Mouse (Mus musculus): ENCODE measurements around the gene Ispd. TPM values are rescaled to one million over a fixed set of nuclear protein-coding genes. Genes with fewer than 3 reads are reported as not detected.

Ispd gene
- total RNA-seq, 2 experiments from 2014 or later: 9.3 to 9.5 TPM

DNA sequence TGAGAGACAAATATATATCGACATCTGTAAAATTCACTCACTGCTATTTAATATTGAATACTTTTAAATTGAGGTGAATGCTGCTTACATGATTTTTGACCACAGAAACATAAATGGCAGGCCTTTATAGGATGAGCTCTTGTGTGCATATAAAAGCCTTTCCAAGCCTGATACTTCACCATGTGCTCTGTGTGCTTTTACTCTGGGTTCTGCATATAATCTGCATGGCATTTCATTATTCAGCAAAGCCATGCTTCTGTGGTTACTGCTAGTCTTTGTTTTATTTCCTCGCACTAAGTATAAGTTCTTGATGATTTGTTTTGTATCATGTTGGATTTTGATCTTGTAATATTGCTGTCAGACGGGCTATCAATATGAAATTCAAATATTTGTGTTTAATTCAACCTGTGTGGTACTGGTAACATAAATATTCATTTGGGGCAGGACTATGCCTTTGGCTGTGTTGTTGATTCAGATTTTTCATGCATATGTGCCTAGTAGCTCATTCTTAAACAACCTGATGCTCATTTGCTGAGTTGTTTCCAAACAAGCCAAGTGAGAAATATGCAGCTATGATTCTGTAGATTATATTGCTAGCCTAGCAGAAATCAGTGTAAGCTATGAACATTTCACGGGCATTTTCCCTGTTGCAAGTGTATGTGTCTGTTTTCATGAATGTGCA lies 189.3 kb downstream of the Ispd start:
- no peak for DNase-seq

DNA sequence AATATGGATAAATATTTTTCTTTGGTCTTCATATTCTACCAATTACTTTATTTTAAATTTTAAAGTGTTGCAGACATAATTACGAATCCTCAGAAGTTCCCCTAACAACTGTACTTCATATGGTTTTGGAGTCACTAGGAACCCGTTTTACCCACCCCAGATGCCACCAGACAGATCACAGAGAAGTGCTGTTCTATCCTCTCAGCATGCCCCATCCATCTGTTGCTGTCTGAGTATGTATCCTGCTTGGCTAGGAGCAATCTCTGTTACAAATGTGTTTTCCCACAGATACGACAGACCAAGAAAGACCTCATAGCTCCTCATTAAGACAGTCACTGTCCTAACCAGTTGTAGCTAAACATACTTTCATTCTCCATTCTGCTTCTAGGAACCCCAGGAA lies 203.6 kb downstream of the Ispd start:
- DNase-seq: no peak

DNA sequence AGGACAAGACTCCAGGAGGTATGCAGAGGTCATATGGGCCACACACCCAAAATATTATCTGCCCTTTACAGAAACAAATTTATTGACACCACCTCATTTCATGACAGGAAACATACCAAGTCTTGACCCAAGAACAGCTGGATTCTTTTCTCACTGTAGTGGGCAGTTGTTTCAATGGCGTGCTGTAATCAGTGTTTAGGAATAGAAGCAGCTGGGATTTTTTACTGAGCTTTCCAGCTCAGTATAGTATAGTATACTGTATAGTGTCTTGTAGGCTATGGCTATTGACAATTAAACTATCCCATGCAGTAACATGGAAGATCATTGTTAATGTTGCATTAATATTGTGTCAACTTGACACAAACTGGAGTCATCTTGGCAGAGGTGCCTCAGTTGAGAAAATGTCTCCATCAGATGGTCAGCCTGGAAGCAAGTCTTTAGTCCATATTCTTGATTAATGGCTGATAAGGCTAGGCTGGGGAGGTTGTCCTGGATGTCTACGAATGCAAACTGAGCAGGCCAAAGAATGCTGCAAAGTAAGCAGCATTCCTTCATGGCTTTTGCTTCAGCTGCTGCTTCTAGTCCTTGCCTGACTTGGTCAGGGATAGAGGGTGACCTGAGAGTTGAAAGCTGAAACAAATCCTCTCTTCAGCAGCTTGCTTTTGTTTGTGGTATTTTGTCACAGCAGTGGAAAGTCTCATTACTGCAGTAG lies 216.4 kb downstream of the Ispd start:
- DNase-seq: no peak

DNA sequence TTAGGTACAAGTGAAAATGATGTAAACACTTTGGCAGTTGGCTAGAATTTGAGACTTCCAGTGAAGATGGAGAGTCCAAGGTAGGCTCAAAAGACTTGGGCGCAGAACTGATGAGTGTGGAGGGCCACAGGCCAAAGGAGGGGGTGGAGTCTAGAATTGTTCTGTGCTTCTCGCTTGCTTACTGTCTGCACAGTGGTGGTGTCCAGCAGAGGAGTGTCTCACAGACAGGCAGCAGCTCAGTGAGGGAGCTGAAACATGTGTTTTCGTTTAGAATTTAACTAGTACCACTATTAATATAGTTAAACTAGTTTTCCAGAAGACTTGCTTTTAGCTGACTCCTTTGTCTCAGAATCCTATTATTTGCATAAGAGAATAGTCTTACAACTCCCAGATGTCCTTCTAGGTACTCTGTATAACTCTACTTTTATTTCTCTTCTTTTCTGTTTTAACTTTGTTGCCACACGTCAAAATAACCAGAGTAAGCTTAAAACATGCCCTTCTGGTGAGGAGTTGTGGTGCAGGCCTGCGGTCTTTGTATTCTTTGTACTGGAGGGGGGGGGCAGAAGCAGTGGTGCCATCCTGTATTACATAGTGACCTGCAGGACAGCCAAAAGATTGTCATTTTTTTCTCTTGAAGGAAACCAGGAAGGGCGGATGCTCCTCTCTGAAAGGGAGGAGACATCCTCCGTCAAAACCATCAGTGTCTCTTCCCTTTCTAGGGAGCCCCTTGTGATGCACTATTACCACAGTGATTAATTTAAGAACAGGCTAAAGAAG lies 240.9 kb downstream of the Ispd start:
- no peak for DNase-seq

DNA sequence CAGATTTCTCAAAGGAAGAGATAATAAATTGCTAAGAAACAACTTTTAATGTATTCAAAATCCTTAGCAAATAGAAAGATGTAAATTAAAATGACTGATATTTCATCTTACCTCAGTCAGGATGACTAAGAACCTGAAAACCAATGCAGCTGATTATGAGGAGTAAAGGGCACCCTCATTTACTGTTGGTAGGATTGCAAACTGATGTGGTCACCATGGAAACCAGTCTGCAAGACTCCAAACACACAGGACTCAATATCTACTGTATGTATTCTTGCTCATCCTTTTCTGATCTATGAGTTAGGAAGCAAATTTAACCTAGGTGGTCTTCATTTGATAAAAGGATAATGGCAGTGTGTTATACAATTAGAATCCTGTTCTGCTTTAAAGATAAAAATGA lies 246.0 kb downstream of the Ispd start:
- DNase-seq: no peak

DNA sequence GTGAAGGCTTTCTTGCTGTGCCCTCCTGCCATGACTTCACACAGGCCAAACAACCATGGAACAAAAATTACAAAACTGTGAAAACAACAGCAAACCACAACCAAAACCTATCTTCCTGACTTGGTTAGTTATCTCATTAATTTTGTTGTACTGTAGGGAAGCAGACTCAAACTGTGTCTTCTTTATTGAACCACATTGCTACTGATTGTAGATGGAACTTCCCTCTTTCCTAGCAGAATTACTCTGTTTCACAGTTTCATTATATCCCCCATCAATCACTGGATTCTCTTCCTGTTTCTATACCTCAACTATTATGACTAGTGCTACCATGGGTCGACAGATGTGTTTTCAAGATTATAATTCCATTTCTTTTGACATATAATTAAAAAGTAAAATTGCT lies 251.2 kb downstream of the Ispd start:
- DNase-seq: no peak

DNA sequence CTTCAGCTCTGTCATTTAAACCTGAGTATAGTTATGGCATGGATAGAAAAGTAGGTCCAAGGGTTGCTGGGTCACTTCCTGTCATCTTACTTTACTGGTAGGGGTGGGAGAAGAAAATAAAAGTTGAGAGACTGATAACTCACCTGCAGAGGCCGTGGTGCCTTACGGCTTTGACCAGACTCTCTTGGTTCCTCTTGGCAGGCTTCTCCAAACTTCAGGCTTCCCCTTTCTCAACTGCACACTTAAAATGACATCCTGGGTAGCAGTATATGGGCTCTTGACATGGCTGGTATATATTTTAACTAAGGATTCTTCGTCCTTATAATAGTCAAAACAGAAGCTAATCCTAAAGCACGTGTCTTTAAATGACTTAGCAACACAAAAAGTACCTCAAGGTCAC lies 266.3 kb downstream of the Ispd start:
- DNase-seq: no peak

DNA sequence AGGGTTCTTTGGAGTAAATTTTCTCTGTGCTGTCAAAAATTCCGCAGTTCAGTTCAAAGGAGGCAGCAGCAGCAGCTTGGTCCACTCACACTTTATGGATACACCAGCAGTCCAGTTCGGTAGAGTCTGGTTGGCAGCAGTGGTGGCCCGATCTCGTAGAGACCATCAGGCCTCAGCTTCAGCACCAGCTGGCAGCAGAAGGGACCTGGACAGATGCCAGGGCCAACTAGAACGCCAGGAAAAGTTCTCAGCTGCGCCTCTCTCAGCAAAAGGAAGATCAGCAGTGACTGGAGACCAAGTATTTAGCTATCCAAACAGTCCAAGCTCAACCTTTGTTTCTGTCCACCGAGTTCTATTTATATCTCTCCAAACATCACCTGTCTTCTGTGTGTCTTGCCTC lies 281.2 kb downstream of the Ispd start:
- peak; percentile 46 for DNase-seq

DNA sequence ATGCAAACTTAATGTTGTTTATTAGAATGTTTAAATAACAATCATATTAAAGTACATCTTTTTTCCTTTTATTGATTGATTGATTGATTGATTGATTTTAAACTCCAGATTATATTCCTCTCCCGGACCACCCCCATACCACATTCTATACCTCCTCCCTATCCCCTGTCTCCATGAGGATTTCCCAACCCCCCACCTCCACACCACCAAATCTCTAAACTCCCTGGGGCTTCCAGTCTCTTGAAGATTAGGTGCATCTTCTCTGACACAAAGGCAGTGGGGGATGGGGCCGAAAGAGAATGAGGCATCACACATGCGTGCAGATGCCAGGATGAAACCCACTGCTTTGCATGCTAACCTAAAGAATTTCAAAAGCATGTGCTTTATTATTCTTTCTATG lies 283.5 kb downstream of the Ispd start:
- no peak for DNase-seq

DNA sequence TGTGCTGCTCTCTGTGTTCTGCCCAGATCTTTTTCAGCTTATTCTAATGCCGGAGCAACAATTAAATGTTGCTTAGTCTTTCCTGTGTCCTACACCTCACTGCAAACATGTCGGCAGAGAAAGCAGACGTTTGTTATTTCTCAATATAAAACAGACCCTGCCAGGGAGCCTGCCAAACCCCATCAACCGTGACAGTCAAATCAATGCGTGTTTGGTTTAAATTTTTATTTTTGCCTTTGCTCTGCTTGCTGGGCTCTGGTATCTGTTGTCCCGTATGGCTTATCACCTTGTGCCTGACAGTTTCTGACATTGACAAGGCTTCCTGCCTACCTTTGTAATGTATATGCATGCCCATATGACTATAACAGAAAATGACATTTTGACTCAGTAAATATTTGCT lies 285.5 kb downstream of the Ispd start:
- DNase-seq: no peak

DNA sequence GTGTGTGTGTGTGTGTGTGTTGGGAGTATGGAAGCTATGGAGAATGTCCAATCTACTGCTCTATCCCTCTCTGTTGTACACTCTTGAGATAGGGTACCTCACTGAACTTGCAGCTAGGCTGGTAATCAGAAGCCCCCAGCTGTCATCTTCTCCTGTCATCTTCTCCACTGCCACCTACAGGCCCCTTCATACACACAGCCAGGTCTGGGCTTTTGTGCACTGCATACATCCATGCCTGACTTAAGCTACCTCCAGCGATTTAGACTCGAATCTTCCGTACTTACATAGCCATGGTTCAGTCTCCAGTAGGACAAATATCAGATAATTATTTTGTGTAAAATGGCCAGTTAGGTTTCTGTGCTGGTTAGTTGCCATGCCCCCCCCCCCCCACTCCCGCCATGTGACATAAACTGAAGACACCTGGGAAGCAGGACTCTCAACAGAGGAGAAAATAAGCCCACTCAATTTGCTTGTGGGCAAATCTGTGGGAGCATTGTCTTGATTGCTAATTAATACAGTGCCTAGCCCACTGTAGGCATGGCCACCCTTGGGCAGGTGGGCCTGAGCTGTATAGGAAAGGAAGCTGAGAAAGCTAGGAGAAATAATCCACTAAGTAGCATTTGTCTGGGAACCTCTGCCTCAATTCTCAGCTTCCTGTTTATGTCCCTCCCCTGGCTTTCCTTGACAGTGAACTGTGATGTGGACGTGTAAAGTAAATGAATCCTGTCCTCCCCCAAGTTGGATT lies 289.1 kb downstream of the Ispd start:
- DNase-seq: no peak

DNA sequence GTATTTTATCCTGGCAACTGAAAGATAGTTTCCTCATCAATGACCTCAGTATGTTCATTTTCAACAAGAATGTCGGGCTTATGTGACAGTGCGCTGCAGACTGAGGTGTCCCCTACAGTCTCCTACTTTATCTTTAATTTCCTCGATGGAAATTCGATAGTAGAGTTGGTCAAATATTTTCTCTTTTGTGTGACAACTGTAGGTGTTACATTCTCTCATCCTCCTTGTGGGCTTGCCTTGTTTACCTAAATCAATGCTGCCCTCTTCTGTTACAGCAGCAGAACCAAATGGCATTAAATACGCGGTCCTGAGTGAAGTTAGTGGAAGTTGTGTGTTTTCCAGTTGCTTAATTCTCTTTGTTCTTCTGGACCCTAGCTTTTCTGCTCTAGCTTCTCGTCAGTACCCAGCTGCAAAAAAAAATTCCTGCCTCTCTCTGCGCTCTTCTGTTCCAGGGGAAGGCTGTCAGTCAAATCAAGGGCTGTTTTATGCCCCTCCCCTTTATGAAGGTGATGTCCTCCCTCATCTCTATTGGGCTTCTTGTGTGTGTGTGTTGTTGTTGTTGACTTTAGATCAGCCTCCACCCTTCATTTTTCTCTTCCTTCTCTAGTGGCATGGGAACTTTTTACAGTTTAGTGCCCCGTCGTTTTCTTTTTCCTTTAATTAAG lies 289.8 kb downstream of the Ispd start:
- DNase-seq: peak; percentile 18

DNA sequence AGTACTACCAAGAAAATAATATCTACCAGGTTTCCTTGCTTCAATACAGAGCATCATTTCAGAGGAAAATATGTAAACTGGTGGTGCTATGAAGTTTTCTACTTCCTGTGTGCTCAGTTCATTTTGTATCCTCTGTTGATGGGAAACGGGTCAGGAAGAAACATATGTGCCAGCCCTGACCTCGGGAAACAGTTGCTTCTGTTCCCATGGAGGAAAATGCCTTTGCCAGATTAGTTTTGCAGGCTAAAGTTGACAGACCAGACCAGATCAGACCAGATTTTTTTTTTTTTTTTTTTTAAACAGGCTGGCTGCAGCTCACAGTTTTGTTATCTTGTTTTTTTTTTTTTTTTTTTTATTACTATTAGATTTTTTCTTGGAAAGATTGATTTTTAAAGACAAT lies 293.2 kb downstream of the Ispd start:
- DNase-seq: no peak

DNA sequence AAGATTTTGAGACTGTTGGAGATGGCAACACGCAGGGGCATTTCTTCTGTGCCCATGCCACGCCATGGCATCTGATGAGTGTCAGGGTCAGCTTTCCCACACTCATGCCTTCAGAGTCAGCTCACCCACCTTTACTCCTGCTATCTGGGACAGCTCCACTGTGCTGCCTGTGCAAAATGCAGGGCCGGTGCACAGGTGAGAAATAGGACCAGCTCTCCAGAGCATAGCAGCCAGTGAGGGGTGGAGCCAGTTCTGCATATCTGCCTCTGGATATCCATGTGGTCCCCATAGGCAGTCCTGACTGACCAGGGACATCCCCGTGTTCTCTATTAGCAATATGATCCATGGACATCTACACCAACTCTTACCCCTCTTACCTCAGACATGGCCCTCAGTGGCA lies 297.0 kb downstream of the Ispd start:
- no peak for DNase-seq

DNA sequence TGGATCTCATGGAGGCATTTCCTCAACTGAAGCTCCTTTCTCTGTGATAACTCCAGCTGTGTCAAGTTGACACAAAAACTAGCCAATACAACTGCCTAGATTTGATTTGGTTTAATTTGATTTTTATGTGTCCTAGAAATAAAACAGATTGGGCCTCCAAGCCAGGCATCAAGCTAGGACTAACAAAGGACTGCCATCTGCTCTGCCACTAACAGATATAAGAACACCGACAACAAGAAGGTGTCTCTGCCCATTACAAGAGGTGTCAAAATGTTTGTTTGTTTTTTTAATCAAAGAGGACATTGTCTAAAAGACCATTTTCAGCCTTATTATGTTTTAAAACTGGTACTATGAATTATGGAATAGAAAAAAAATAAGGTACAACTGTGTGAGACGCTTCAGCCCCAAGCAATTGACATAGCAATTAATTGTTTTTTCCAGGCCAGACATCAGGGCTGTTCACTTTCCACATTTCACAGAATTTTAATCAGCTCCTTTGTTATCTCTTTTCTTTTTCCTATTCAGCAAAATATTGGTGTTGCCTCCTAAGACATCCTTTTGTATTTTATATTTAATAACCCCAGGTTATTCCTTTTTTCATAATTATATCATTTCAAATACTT lies 299.7 kb downstream of the Ispd start:
- DNase-seq: no peak

DNA sequence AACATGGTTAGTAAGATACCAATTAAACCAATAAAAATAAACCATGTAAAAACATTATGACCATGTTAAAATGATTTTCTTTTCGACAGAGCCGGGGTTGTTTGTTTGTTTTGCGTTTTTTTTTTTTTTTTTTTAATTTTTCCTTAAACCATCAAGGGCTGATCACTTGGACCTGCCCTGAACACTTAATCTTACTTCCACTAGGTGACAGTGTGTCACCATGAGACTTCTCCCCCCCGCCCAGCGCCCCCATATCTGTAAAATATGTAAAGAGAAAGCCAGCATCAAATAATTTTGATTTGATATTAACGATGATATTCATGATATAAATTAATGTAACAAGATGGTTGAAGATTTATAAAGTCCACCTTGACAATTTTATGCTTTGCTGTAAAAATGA lies 300.5 kb downstream of the Ispd start:
- no peak for DNase-seq

DNA sequence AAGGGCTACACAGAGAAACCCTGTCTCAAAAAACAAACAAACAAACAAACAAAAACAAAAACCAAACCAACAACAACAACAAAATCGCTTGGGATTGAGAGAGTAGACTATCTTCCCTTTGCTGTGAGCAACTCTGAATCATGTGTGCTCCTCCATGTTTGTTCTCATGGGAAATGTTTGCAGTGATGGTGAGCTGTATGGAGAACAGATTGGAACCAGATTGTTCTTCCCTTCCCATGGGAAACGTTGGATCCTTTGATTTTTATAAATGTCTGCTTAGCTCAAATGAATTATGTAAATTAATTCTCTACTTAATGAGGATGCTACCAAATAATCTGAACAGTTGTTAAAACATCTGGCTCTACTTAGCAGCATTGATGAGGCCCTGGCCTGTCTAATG lies 312.8 kb downstream of the Ispd start:
- DNase-seq: no peak

DNA sequence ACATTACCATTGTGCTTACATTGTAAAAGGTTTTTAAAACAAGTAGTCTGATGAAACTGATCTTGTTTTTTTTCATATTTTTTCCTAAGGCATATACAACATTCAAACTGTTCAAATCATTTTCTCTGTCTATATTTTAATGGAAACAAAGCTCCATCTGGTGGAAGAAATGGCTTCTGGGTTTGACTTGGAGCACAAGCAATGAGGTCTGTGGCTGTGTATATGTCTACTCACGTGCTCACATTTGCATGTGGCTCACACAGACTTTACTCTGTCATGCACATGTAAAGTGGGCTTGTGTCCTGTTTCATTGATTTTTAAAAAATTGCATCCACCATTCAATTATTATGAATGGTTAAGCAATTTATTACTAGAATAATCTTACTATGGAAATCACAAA lies 323.1 kb downstream of the Ispd start:
- no peak for DNase-seq

DNA sequence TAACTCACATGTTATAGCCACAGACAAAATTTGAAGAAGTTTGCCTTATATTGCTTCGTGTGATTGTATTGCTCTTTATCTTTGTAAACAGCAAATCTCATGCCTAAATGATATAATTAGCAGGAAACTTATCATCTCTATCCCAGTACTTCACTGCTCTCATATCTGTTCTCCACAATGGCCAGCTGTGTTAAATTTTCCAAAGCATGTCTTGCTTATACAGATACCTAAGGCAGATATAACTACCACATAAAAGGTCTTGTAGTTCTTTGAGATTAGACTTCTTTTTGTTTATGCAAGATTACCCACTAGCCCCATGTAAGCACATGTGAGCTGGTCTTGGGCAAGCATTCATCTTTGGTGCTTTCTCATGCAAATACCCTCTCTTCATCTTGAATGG lies 327.6 kb downstream of the Ispd start:
- DNase-seq: no peak

DNA sequence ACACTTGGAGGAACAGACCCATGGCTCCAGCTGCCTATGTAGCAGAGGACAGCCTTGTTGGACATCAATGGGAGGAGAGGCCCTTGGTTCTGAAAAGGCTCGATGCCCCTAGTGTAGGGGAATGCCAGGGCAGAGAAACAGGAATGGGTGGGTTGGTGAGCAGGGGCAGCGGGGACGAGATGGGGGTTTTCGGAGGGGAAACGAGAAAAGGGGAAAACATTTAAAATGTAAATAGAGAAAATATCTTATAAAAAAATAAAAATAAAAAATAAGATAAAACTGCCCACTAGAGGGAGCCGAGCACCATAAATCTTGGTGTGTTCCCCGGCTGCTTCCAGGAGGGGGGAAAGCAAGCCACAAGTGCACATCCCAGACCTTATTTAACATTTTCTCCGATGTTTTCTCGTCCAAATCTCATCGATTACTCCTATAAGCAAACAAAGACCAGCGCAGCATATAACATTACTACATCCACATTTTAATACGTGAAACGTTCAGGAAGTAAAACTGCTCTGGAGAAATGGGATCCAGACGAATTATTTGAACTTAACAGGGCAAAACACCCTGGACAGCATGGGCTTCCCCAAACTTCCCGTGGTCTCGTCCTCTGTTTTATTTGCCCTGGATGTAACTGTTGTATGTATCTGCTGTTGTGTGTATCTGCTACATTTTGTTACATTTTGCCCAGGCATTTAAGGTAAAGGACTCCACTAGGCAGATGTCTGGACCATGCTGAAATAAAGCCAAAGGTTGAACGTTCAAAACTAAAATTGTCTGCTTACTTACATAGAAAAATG lies 332.8 kb downstream of the Ispd start:
- DNase-seq: peak; percentile 41

DNA sequence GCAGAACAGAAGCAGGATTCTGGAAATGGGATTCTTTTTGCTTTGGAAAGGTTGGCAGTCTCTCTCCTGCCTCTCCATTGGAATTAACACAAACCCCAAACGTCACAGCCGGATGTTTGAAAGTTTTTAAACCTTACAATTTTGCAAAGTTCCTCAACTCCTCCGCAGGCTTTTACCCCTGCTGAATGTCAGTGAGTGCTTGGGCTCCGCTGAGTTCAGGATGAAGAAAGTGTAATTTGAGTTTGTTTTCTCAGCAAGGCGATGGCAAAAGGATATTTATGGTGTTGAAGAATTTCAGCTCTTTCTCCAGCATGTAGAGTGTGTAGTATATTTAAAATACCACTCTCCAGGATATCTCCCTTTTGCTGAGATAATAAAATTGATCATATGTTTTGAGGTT lies 336.3 kb downstream of the Ispd start:
- no peak for DNase-seq
